Mouse (Mus musculus) liver, postnatal 0 days (tissue): Measurements from ENCODE around the gene Tedc2.

Source experiments
- CTCF ChIP-seq: sonication (generic); IDR thresholded peaks from 2 replicates; pipeline ENCODE4 v1.5.1; 2016; ENCODE audit warnings: antibody characterized with exemption, low read depth
- EP300 ChIP-seq: IDR thresholded peaks from 2 replicates; pipeline ENCODE4 v1.6.1; 2016; ENCODE audit warnings: antibody characterized with exemption, low read depth, mild to moderate bottlenecking

GRCm38 (mm10) chr17:24190934-24191333 is 29.7 kb downstream of the Tedc2 start:
- TF ChIP-seq CTCF, result no peak
- no peak for TF ChIP-seq EP300
